Mouse (Mus musculus) testis, postnatal 14 days (tissue): ENCODE data around the gene Dtx2.
A peak's percentile ranks its signal among the peaks of the same experiment; 100 is the strongest.
"Not testable (repeated sequence)": the region's sequence is repeated elsewhere in the genome, so short reads cannot be mapped to it uniquely, and the experiment has no call there.

ENCODE experiments used
- DNase-seq: peaks from one replicate; pipeline ENCODE4 v3.0.0; 2021; ENCODE audit warnings: low spot score

Dtx2 gene

DNA sequence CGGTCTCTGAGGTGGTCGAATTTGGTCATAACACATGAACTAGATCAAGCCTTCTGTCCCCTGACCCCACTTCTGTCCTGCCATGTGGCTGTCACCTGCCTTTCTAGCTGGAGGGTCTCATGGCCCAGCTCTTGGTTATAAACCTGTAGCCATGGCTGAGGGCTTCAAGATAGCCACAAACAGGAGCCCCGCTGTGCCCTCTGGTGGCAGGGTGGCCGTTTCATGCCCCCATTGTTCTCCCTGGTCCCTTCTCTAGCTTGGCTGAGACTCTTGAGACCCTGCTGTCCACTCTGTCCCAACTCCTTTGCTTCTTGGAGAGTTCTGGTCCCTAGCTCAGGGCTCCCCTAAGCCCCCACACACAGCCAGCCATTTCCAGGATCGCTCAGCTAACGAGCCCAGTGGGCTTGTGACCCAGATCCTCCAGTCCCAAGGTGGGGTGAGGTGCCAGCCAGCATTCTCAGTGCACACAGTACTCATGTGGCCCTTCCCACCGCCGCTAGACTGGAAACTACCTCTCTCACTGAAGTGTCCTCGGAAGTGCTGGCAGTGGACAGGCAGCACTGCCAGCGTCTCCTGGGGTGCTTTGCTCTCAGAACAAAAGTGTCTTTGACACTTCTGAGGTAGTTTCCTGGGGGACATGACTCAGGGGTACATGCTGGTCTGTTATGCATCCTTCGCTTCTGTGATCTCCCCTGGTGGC is 33.2 kb downstream of the Dtx2 start:
- DNase-seq = no peak

DNA sequence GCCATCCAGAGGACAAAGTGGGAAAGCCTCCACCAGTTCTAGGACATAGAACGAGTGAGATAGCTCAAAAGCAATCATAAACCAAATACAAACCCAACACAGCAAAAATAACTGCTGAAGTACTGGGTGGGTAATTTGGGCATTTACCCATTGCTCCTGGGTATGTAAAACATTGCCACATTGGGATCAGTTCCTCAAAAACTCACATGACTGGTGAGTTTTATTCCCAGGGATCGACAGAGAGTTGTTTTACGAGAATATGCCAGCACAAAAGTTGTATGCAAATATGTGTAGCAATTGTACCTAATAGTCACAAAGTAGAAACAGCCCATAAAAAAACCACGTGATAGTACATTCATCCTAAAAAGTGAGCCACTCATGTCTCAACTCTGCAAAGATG is 40.3 kb downstream of the Dtx2 start:
- no peak for DNase-seq

DNA sequence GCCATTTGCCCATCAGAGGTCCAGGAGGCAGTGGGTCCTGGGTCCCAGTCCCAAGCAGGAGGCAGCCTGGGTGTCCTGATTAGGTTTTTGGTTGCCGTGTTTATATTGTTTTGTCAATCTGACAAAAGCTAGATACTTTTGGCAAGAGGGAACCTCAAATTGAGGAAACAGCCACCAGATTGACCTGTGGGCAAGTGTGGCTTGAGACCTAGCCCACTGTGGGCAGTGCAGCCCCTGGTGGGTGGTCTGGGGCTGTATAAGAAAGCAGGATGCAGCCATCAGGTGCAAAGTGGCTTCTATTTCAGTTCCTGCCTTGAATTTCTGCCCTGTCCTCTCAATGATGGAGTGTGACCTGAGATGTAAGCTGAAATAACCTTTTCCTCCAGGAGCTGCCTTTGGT is 40.7 kb downstream of the Dtx2 start:
- no peak for DNase-seq

DNA sequence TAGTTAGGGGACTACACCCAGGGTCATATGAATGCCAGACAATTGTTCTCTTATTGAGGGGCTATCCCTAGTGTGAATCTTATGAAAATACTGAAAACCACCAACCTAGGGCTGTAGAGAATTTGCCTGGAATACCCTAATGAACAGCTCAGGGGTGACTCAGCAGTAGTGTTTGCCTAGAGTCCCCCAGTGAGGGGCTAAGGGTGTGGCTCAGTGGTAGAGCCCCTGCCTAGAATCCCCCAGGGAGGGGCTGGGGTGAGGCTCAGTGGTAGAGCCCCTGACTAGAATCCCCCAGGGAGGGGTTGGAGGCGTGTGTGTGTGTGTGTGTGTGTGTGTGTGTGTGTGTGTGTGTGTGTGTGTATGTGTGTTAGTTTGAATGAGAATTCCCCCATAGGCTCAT is 42.1 kb downstream of the Dtx2 start:
- DNase-seq = no peak

DNA sequence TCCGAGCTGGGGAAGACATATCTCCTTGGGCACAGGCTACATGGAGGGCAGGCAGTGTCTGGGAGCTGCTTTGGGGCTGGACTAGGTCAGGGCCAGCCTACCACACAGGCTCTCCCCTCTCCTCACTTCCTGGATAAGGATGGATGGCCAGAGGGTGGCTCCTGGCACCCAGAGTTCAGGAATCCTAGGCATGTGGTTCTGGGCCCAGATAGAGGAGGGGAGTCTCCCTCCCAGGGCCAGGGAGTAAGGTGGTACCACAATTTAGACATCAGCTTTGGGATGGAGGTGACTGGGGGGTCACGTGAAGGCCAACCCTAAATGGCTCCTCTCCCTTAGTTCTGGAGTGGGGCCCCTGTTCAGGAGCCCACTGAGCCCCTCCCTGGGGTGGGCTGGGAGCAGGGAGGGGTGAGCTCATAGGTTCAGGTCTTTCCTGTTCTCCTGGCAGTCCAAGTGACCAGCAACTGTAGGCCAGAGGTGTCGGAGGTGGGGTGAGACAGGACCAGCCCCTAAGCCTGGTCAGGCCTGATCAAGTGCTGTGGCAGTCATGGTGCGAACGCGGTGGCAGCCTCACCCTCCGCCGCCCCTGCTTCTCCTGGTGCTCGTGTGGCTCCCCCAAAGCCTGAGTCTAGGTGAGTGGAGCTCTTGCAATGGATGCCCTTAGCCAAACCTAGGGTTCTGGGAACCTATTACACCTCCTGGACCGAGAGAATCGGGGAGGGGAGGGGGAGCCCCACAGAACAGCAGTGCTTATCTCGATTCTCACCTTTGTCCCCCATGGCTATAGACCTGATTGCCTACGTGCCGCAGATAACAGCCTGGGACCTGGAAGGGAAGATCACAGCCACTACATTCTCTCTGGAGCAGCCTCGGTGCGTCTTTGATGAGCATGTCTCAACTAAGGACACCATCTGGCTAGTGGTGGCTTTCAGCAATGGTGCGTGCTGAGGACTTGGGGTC is 43.9 kb downstream of the Dtx2 start, which contains the start of gene Upk3b:
Gene Upk3b (plus strand): TSS at position 239 of the 957 bp plus-strand sequence.
- DNase-seq = no peak

DNA sequence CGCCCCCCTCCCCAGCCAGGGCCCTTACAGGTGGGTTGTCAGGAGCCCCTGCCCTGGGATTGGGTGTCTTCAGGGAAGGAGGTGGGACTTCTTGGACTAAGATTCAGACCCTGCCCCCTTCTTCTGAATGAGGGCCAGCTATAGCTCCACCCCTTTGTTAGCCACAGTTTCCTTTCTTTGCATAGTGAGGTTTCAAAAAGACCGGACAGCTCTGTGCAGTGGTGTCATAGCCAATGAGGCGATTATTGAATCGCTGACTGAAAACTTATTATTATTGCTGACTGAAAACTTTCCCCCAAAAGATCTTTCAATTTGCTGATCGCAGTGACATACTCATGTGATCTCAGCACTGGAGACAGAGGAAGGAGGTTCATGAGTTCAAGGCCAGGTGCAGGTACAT is 45.6 kb downstream of the Dtx2 start:
- DNase-seq = no peak

DNA sequence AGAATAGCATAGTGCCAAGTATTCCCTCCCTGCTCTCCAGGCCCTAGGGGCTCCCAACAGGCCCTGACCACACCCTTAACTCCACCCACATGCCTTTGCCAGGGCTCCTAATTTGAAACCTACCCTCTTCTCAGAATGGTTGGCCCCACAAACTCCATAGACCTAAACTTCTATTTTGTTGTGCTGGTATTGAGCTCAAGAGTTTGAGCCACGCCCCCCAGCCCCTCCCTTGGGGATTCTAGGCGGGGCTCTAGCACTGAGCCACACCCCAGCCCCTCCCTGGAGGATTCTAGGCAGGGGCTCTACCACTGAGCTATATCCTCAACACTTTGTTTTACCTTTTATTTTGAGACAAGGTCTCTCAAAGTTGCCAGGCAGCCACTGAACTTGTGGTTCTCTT is 46.7 kb downstream of the Dtx2 start:
- DNase-seq = peak; percentile 30

DNA sequence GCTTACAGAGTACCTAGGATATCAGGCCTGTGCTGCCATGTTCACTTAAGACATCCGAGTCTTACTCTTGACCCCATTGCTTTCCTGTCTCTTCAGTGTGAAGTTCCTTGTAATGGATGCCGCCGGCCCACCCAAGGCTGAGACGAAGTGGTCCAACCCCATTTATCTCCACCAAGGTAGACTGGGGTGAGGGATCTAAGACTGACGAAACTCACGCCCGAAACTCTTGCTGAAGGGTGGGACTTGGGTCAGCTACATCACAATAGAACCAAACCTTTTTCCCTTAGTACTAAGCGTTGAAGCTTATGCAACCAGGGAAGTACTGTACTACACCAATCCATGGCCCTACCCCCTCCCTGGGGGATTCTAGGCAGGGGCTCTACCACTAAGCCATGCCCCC is 47.1 kb downstream of the Dtx2 start:
- no peak for DNase-seq

DNA sequence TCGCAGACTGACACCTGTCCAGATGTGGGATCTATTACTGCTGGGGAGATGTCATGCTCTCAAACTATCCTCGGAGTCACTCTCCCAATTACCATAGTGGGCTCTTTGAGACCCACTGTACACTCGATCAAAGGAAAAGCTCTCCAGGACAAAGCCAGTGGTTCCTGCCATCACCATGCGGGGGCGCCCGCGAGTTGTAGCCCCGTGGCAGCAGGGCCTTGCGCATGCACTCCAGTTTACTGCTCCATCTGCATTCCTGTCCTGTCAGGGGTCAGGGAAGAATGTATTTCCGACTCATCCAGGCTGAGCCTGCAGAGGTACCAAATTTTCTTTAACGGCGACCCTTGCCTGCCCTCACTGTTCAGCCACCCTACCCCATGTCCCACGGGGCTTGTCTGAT is 50.3 kb downstream of the Dtx2 start:
- no peak for DNase-seq

DNA sequence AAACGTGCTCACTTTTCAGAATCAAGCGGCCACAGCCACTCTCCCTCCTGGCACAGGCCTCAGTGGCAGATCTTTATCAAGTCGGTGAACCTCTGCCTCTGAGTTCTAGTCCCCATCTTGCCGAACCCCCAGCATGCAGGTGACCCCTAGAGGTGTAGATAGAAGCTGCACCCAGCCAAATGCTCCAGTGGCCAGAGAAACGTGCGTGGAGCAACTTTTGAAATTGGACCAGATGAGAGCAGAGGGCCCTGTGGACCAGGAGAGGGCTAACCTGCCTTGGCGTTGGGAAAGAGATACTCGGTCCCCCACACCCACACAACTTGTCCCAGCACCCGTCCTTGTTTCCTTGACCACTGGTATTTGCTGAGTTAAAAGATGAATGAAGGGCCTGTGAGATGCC is 50.8 kb downstream of the Dtx2 start:
- no peak for DNase-seq

DNA sequence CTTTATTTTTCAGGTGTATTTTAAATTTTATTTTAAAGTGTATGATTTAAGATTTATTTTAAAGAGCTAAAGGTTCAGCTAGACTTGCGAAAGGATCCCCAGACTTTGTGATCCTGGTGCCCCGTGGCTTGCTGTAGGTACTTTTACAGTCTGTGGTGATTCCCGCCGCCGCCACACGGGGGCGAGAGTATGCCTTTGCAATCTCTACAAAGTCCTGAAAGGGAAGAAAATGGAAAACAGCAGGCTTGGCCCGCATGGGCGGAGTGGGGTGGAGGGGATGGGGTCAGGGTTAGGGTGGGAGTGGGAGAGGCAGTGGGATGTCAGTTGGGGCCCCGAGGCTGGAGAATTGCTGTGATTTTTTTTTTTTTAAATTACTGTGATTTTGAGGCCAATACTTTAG is 51.4 kb downstream of the Dtx2 start:
- DNase-seq = peak; percentile 74

DNA sequence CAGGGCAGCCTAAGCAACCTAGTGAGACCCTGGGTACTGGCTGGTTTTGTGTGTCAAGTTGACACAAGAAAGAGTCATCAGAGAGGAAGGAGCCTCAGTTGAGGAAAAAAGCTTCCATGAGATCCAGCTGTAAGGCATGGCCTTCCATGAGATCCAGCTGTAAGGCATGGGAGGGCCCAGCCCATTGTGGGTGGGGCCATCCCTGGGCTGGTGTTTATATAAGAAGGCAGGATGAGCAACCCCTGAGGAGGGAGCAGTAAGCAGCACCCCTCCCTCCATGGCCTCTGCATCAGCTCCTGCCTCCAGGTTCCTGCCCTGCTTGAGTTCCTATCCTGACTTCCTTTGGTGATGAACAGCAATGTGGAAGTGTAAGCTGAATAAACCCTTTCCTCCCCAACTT is 53.9 kb downstream of the Dtx2 start:
- DNase-seq = not testable (repeated sequence)

DNA sequence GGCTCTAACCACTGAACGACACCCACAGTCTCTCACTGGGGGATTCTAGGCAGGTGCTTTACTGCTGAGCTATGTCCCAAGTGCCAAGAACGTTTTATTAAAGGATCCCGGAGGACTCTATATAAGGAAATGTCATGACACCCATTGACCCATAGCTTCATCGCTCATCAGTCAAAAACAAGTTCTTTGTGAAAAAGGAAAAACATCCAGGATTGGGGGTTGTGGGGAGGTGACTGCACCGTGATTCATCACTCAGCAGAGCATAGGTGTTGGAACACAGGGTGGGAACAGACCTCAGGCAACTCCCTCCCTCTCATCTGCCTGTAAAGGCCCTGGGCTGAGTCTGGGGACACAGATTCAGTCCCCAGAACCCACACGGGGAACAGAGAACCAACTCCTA is 55.3 kb downstream of the Dtx2 start:
- no peak for DNase-seq

DNA sequence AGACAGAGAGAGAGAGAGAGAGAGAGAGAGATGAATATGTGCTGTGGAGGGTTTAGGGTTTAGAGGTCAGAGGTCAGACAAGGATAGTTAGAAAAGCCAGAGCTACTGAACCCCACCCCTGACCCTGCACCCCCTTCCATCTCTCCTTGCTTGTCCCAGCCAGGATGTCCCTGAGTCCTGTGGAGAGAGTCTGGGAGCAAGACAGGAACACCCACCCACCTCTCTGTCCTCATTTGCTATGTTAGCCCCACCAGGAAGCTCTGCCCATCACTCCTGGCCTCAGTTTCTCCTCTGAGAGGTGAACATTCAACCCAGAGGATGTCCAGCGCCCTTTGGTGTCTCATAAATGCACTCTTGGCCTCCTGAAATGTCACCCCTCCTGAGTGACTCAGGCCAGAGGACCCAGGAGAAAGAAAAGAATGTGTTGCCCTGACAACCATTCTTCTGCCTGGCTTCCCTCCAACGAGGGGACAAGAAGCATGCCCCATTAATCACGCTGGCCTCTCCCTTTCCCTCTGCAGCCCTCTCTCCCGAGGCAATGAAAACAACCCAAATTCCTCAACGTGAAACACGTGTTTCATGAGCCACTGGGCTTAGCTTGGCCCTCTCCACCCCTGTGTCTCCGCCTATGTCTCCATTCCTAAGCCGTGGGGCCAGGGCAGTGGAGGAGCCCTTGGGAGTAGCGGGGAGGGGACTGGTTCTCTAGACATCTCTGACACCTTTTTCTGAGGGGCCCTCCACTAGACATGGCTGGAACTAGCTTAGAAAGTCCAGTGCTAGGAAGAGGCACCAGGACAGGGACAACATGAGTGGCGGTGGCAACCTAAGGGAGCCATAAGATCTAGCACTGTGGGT is 56.9 kb downstream of the Dtx2 start:
- DNase-seq = peak; percentile 52

DNA sequence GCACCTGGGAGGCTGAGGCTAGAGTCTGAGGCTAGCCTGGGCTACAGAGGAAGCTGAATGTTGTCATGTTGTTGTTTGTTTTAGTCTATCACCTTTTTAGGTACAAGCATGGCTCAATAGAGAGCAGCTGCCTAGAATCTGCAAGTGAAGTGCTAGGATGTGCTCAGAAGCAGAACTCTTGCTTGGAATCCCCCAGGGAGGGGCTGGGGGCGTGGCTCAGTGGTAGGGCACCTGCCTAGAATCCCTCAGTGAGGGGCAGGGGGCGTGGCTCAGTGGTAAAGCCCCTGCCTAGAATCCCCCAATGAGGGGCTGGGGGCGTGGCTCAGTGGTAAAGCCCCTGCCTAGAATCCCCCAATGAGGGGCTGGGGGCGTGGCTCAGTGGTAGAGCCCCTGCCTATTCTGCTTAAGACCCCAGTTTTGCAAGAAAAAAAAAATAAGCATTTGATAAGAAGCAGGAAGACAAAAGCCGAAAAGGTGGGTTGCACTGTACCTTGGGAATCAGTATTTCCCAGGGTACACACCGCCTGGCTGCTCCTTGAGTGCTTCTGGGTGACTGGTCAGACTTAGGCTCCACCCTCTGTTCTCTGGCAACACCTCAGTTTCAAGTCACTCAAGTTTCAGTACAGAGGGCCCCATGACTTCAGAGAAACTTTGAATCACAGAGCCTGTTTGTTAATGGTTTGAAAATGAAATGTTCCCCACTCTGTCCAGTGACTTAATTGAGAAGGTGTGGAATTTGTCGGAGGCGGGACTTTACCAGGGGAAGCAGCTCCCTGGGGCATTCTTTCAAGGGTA is 58.5 kb downstream of the Dtx2 start:
- peak; percentile 43 for DNase-seq

DNA sequence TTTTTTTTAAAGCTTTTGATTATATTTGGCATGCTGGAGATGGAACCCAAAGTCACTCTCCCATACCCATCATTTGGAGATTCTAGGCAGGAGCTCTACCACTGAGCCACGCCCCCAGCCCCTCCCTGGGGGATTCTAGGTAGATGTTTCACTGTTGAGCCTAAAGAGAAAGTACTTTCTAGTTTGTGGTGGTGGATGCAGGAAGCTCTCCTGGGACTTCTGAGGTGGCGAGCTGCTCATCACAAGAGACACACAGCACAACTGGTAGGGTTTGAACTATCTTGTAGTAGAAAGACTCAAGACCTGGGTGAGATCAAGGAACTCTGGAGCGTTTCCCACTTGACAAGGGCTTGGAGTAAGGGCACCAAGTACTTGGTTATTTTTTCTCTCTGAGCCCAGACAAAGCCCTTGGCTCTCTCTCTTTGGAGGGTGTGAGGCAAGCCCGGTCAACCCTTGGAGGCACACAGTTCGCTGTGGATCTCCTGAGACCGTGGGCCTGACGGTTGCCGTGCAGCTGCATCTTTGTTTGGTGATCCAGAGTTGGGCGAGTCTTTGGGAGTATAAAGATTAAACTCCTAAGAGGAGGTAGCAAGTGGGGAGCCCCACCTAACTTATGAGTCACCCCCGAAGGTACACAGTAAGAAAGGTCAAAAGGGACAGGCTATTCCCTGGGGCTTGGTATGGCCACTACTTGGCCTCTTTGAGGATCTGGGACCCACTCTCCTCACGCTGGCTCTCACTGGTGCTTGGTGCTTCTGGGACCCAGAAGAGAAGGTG is 59.9 kb downstream of the Dtx2 start, which contains the start of gene Upk3bl:
Gene Upk3bl (plus strand): TSS at position 192 of the 777 bp plus-strand sequence.
- DNase-seq = no peak

DNA sequence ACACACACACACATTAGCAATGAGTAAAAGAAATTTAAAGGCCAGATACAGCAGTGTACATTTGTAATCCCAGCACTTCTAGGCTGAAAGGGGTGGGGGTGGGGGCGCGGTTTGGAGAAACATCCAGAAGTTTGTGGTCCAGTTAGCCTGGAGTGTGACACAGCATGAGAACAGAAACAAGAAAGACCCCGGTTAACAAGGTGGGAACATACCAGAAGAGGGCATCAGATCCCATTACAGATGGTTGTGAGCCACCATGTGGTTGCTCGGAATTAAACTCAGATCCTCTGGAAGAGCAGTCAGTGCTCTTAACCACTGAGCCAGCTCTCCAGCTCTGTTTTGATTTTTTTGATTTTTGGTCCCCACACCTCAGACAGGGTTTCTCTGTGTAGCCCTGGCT is 61.5 kb downstream of the Dtx2 start:
- no peak for DNase-seq

DNA sequence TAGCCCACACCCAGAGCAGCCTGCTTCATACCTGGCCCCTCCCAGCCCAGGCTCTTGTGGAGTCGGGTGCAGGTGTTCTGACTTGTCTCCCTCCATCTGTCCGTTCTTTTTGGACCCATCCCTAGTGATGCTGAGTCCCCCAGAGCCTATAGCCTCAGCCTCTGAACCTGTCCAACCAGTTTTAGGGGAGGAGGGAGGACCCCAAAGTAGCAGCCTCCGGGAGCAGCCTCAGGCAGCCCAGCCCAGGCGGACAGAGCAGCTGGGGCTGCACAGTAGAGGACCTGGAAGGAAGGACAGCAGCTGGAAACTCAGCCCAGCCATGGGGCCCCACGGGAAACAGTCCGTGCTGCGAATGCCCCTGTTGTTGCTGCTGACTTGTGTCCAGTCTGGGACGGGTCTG is 62.5 kb downstream of the Dtx2 start:
- no peak for DNase-seq

DNA sequence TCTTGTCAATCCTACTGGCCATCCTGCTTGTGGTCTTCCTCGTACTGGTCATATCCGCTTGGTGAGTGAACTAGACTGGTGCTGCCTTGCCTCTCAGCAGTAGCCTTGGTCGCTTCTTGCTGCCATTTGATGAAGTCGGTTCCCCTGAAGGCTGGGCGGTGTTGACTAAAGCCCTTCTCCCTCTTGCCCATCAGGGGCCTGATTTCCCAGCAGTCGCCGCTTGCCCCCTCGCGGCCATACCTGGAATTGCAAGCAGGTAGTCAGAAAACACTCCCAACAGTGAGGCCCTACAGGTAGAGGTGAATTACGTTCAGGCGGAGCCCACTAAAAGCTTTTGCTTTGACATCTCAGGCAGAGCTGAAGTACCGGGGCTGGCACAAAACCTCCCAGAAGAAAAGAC is 67.0 kb downstream of the Dtx2 start:
- peak; percentile 76 for DNase-seq

DNA sequence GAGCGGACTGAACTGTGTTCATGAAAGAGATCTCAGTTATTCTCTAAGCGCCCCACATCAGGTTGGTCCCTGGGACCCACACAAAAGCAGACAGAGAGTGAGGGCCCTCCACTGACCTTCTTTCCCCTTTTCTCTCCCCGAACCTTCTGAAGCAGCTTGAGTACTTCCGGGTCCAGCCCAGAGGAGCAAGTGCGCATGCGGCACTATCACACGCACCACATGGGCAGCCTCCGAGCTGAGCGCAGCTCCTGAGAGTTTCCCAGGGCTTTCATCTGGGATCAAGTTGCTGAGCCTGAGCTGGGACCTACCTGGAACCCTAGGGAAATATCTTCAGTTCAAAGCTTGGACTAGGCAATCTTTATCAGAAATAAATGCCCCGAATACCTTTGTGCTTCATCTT is 69.3 kb downstream of the Dtx2 start:
- no peak for DNase-seq
